Mouse (Mus musculus) adrenal gland, postnatal 4 days (tissue): ENCODE measurements around the gene Ick. TPM values are rescaled to one million over a fixed set of nuclear protein-coding genes. Genes with fewer than 3 reads are reported as not detected.
"Not testable (repeated sequence)": the region's sequence is repeated elsewhere in the genome, so short reads cannot be mapped to it uniquely, and the experiment has no call there.

ENCODE experiments used
- DNase-seq, 2 experiments: peaks; one replicate each; pipeline ENCODE4 v3.0.0; 2021 to 2022; ENCODE audit warnings: low spot score in 2 of 2, mixed read lengths in 2 of 2
- total RNA-seq, 2 experiments: library from RNA; stranded (reverse); gene quantifications; 2 replicates each; pipeline ENCODE4 v1.2.3; 2021

The Ick gene
- total RNA-seq, 2 experiments from 2014 or later, result 35.6 to 36.1 TPM

GRCm38 (mm10) chr9:78146099-78146498, 37.1 kb downstream of the Ick start:
- DNase-seq, result no peak

- DNase-seq, result no peak
These were observed 37.6 kb downstream of the Ick start for GRCm38 (mm10) chr9:78146627-78147026.

GRCm38 (mm10) chr9:78148149-78148548, 39.2 kb downstream of the Ick start:
- no peak for DNase-seq

GRCm38 (mm10) chr9:78149770-78150169, 40.8 kb downstream of the Ick start:
- DNase-seq, result not testable (repeated sequence)

GRCm38 (mm10) chr9:78154211-78154977, 45.4 kb downstream of the Ick start:
- DNase-seq, result no peak

- DNase-seq, result no peak
These were observed 48.2 kb downstream of the Ick start for GRCm38 (mm10) chr9:78157221-78157620.

GRCm38 (mm10) chr9:78163291-78163690, 54.3 kb downstream of the Ick start:
- DNase-seq, result no peak

GRCm38 (mm10) chr9:78164741-78165140, 55.7 kb downstream of the Ick start:
- no peak for DNase-seq

GRCm38 (mm10) chr9:78165454-78165853, 56.5 kb downstream of the Ick start:
- no peak for DNase-seq

- DNase-seq, result no peak
These were observed 57.9 kb downstream of the Ick start for GRCm38 (mm10) chr9:78166694-78167452.

GRCm38 (mm10) chr9:78167453-78167969, 58.5 kb downstream of the Ick start:
- DNase-seq, result no peak

GRCm38 (mm10) chr9:78168864-78169263, 59.9 kb downstream of the Ick start:
- DNase-seq, result no peak

- no peak for DNase-seq
These were observed 65.0 kb downstream of the Ick start for GRCm38 (mm10) chr9:78174016-78174415.

- not testable (repeated sequence) for DNase-seq
These were observed 65.9 kb downstream of the Ick start for GRCm38 (mm10) chr9:78174925-78175276.

GRCm38 (mm10) chr9:78175277-78176200, 66.5 kb downstream of the Ick start:
- DNase-seq, result peak; percentile 79 to 89

GRCm38 (mm10) chr9:78176201-78176727, 67.3 kb downstream of the Ick start:
- peak in 1 of 2 experiments; percentile 19 for DNase-seq

- no peak for DNase-seq
These were observed 67.8 kb downstream of the Ick start for GRCm38 (mm10) chr9:78176831-78177230.

GRCm38 (mm10) chr9:78178197-78178596, 69.2 kb downstream of the Ick start:
- DNase-seq, result no peak

- no peak for DNase-seq
These were observed 70.1 kb downstream of the Ick start for GRCm38 (mm10) chr9:78179071-78179470.

- DNase-seq, result not testable (repeated sequence)
These were observed 73.5 kb downstream of the Ick start, which contains the start of gene Gsta4 for GRCm38 (mm10) chr9:78182474-78182873. TSS of gene Gsta4 (plus strand) at chr9:78182774.

GRCm38 (mm10) chr9:78185686-78186085, 76.7 kb downstream of the Ick start:
- no peak for DNase-seq
